In genomic region chr8:10574096-10574495, GRCm38 (mm10) we compare ENCODE assay signal across 9 mouse cellular contexts.
A peak's percentile ranks its signal among the peaks of the same experiment; 100 is the strongest.
DNase-seq lines count a peak whose midpoint lies in the region; ATAC-seq and TF ChIP-seq lines count a peak whose summit lies in the region.
"Had no signal": no experiment of that assay in that cellular context is flagged by ENCODE, and none has a peak within 500 bp of the region (broad histone marks: within the 10 kb centered on the region; RNA-seq: fewer than 3 reads in every experiment).

No protein-coding gene starts in this region.

- H3K27ac ChIP-seq in hindbrain, embryonic 11.5 days (ENCODE audit: low read depth, low read length): no peak overlapping the region
- no peak overlapping the region for H3K27ac ChIP-seq in hindbrain, embryonic 12.5 days
- no peak overlapping the region for H3K27ac ChIP-seq in limb, embryonic 14.5 days (replicated peaks; ENCODE audit: low read depth, low read length)

- DNase-seq in hindbrain, embryonic 11.5 days (ENCODE audit: low spot score): peak; percentile 89
- peak; percentile 34 for DNase-seq in adrenal gland, adult 8-10 months
- peak; percentile 63 for DNase-seq in embryo, embryonic 11.5 days (ENCODE audit: low read depth, low spot score)
- DNase-seq in induced T-regulatory cell, adult 2 months (ENCODE audit: low read depth): peak; percentile 57
- peak; percentile 84 for DNase-seq in limb, embryonic 14.5 days (ENCODE audit: low spot score)
- peak; percentile 72 for DNase-seq in ovary, postnatal 36 days (ENCODE audit: low spot score)
- DNase-seq in thymus, postnatal 10 days (ENCODE audit: low spot score in 2 of 2): peak; percentile 19 to 69

- ATAC-seq in hindbrain, embryonic 11.5 days (ENCODE audit: low FRiP score): no peak
- no peak for ATAC-seq in hindbrain, embryonic 12.5 days (ENCODE audit: low FRiP score)
- ATAC-seq in limb, embryonic 14.5 days (ENCODE audit: low FRiP score, low read depth): no peak

- no peak overlapping the region for H3K4me3 ChIP-seq in hindbrain, embryonic 11.5 days (ENCODE audit: low read depth, low read length)
- H3K4me3 ChIP-seq in hindbrain, embryonic 12.5 days: no peak overlapping the region
- no peak overlapping the region for H3K4me3 ChIP-seq in limb, embryonic 14.5 days (replicated peaks; ENCODE audit: low read length)
- H3K4me3 ChIP-seq: erythroblast, embryonic 14.5 days had no signal

- WGBS in hindbrain, embryonic 11.5 days: 27% methylated on average over 6 of the region's 6 CpGs
- 19% methylated on average over 6 of the region's 6 CpGs for WGBS in hindbrain, embryonic 12.5 days
- 21% methylated on average over 6 of the region's 6 CpGs for WGBS in limb, embryonic 14.5 days

- H3K9ac ChIP-seq in hindbrain, embryonic 11.5 days (ENCODE audit: low read depth, low read length): no peak overlapping the region
- no peak overlapping the region for H3K9ac ChIP-seq in hindbrain, embryonic 12.5 days
- H3K9ac ChIP-seq in limb, embryonic 14.5 days (ENCODE audit: low read depth, low read length, severe bottlenecking): no peak overlapping the region

- H3K4me1 ChIP-seq in hindbrain, embryonic 11.5 days (replicated peaks; ENCODE audit: control insufficient read depth, insufficient read depth, low read length): no peaks in the 10 kb centered on the region
- no peaks in the 10 kb centered on the region for H3K4me1 ChIP-seq in hindbrain, embryonic 12.5 days
- no peaks in the 10 kb centered on the region for H3K4me1 ChIP-seq in limb, embryonic 14.5 days (ENCODE audit: control insufficient read depth, insufficient read depth, low read length)

- H3K9me3 ChIP-seq in hindbrain, embryonic 11.5 days (ENCODE audit: control insufficient read depth, low read length): no peaks in the 10 kb centered on the region
- H3K9me3 ChIP-seq in hindbrain, embryonic 12.5 days (replicated peaks): no peaks in the 10 kb centered on the region
- H3K9me3 ChIP-seq in limb, embryonic 14.5 days (ENCODE audit: control insufficient read depth, low read length): no peaks in the 10 kb centered on the region

- no peak overlapping the region for H3K4me2 ChIP-seq in hindbrain, embryonic 11.5 days (replicated peaks; ENCODE audit: low read depth, low read length)
- H3K4me2 ChIP-seq in hindbrain, embryonic 12.5 days (replicated peaks): no peak overlapping the region
- no peak overlapping the region for H3K4me2 ChIP-seq in limb, embryonic 14.5 days (replicated peaks; ENCODE audit: low read depth, low read length, severe bottlenecking)

- no peaks in the 10 kb centered on the region for H3K27me3 ChIP-seq in hindbrain, embryonic 11.5 days (ENCODE audit: control insufficient read depth, insufficient read depth, low read length)
- H3K27me3 ChIP-seq in hindbrain, embryonic 12.5 days: no peaks in the 10 kb centered on the region
- no peaks in the 10 kb centered on the region for H3K27me3 ChIP-seq in limb, embryonic 14.5 days (ENCODE audit: control insufficient read depth, insufficient read depth, low read length)

- no peak for TF ChIP-seq POLR2A in limb, embryonic 14.5 days (IDR thresholded peaks at IDR 0.05; ENCODE audit: borderline replicate concordance, extremely low read depth, insufficient read depth, insufficient read length)

- H3K36me3 ChIP-seq in hindbrain, embryonic 11.5 days (ENCODE audit: control insufficient read depth, insufficient read depth, low read length): no peaks in the 10 kb centered on the region
- peaks cover 5% of the 10 kb centered on the region; the same call in 1 of the 2 replicates for H3K36me3 ChIP-seq in hindbrain, embryonic 12.5 days
- no peaks in the 10 kb centered on the region for H3K36me3 ChIP-seq in limb, embryonic 14.5 days (ENCODE audit: control insufficient read depth, insufficient read depth, low read length)

Comparison
In these comparisons a context has a peak if more than half of its experiments do, and no peak if none do; other contexts are left out.
1. DNase-seq: peak in every context shown above with its lines; median percentile 89 in hindbrain, embryonic 11.5 days; 84 in limb, embryonic 14.5 days; 72 in ovary, postnatal 36 days; 63 in embryo, embryonic 11.5 days; 57 in induced T-regulatory cell, adult 2 months; 44 in thymus, postnatal 10 days; 34 in adrenal gland, adult 8-10 months.